Mouse (Mus musculus) ES-Bruce4 (cell line): ENCODE results near the gene Prom1.

Experiments used
- CTCF ChIP-seq: IDR thresholded peaks from one replicate; pipeline ENCODE4 v1.8.1; 2011; ENCODE audit warnings: low read depth, low read length
- EP300 ChIP-seq: IDR thresholded peaks from 2 replicates; pipeline ENCODE4 v1.6.1; 2011; ENCODE audit warnings: low read depth, low read length; ENCODE audit not compliant: insufficient read depth
- POLR2A ChIP-seq: IDR thresholded peaks from one replicate; pipeline ENCODE4 v1.8.1; 2011; ENCODE audit warnings: low read length; ENCODE audit not compliant: insufficient read depth

GRCm38 (mm10) chr5:43996162-43996561, 105.7 kb downstream of the Prom1 start:
- TF ChIP-seq CTCF, result no peak
- TF ChIP-seq POLR2A, result no peak
- no peak for TF ChIP-seq EP300
